Mouse (Mus musculus) heart, postnatal 0 days (tissue): ENCODE data around the gene Tmem243.

Source experiments
- CTCF ChIP-seq: IDR thresholded peaks from 2 replicates; pipeline ENCODE4 v1.5.1; 2016; ENCODE audit warnings: antibody characterized with exemption, control low read depth, low read depth
- EP300 ChIP-seq: IDR thresholded peaks from 2 replicates; pipeline ENCODE4 v1.6.1; 2016; ENCODE audit warnings: antibody characterized with exemption, low read depth

DNA sequence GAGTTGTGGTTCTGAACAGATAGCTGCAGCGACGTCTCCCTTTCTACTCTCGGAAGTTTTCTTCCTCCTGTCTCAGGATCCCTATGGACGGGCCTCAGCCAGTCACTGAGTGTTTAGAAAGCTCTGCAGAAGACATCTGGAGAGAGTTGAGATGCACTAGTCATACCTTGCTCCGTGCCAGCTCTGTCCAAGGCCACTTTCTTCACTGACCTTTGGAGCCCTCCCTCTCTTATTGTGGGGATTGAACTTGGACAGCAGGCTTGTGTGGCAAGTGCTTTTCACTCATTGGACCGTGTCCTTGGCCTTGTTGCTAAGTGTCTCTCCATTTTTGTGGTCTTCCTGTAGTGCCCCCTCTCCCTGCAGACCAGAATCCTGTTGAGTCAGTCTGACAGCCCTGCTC lies 6.3 kb downstream of the Tmem243 start:
- TF ChIP-seq CTCF = no peak
- no peak for TF ChIP-seq EP300
